Mouse (Mus musculus): ENCODE results near the gene Kctd19. TPM values are rescaled to one million over a fixed set of nuclear protein-coding genes. Genes with fewer than 3 reads are reported as not detected.

The Kctd19 gene
- polyA plus RNA-seq, 1 experiment from 2014 or later = not detected

DNA sequence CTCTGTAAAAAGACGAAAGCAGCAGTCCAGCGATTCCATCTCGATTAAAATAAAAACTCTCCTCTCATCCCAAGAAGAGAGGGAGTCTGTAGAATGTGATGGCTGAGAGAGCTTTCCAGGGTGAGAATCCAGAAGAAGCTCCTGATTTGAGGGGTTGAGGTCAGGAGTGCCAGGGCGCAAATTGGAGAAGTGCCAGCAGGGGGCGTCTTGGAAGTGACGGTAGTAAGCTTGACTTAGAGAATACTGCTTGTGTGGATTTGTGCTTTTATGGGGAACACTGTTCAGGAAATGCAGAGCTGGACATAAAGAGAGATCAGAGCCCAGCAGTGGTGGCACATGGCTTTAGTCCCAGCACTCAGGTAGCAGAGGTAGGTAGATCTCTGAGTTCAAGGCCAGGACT is 28.1 kb upstream of the Kctd19 start:
- Histone ChIP-seq H3K4me1 (peaks cover 14% of the 10 kb centered on the region; the same call in 1 of the 2 replicates), H3K9me3 (no peaks in the 10 kb centered on the region), H3K36me3 (no peaks in the 10 kb centered on the region), H3K27me3 (ENCODE audit: insufficient read depth, poor library complexity, severe bottlenecking) (peaks cover 9% of the 10 kb centered on the region), H3K27ac (no peak overlapping the region), H3K4me3 (no peak overlapping the region)
- WGBS = 4% methylated on average over 6 of the region's 6 CpGs
- no peak for DNase-seq (ENCODE audit: low spot score)

DNA sequence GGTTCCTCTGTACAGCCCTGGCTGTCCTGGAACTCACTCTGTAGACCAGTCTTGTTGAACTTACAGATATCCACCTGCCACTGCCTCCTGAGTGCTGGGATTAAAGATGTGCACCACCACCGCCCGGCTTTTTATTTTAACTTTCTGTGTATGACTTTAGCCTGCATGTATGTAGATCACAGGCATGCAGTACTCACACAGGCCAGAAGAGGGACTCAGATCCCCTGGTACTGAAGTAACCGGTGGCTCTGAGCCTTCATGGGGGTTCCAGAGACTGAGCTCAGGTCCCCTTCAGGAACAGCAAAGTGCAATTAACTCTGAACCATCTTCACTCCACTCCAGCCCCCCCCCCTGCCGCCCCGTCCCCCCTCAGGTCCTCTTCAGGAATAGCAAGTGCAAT is 25.6 kb upstream of the Kctd19 start:
- no peak for DNase-seq (ENCODE audit: low spot score)
- peaks cover 4% of the 10 kb centered on the region; the same call in 1 of the 2 replicates for H3K4me1 ChIP-seq
- WGBS = 42% methylated on average over 5 of the region's 5 CpGs
- no peaks in the 10 kb centered on the region for H3K9me3 ChIP-seq
- H3K27ac ChIP-seq = no peak overlapping the region
- H3K27me3 ChIP-seq (ENCODE audit: insufficient read depth, poor library complexity, severe bottlenecking) = peaks cover 9% of the 10 kb centered on the region
- H3K4me3 ChIP-seq = no peak overlapping the region
- H3K36me3 ChIP-seq = no peaks in the 10 kb centered on the region

DNA sequence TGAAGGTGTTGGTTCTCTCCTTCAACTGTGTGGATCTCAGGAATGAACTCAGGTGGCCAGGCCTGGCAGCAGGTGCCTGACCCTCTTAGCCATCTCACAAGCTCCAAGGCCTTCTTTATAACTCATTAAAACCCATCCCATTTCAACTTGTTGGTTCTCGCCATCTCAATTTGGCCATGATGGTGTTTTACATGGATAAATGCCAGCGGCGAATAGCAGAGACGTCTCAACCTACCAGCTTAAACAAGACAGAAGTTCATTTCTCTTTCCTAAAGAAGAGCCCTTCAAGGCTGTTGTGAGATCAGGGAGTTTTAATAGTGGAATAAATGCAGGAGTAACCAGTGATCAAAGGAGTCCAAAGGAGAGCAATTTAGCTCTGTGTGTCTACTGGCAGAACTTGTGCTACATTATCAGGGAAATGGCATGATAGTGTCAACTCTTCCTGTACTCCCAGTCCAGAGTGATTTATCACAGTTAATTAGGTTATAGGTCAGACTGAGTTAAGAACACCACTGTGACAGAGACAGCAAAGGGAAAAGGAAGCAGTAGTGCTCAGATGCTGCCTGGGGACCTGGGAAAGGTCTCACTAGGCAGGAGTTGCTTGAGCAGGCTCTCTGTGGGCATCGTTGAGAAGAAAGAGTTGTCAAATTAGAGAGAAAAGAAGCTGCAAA is 23.9 kb upstream of the Kctd19 start:
- peaks cover 4% of the 10 kb centered on the region; the same call in 1 of the 2 replicates for H3K27me3 ChIP-seq (ENCODE audit: insufficient read depth, poor library complexity, severe bottlenecking)
- DNase-seq (ENCODE audit: low spot score) = no peak
- no peaks in the 10 kb centered on the region for H3K9me3 ChIP-seq
- H3K27ac ChIP-seq = no peak overlapping the region
- 78% methylated on average over 5 of the region's 5 CpGs for WGBS
- H3K4me3 ChIP-seq = no peak overlapping the region
- peaks cover 4% of the 10 kb centered on the region; the same call in 1 of the 2 replicates for H3K4me1 ChIP-seq
- no peaks in the 10 kb centered on the region for H3K36me3 ChIP-seq

DNA sequence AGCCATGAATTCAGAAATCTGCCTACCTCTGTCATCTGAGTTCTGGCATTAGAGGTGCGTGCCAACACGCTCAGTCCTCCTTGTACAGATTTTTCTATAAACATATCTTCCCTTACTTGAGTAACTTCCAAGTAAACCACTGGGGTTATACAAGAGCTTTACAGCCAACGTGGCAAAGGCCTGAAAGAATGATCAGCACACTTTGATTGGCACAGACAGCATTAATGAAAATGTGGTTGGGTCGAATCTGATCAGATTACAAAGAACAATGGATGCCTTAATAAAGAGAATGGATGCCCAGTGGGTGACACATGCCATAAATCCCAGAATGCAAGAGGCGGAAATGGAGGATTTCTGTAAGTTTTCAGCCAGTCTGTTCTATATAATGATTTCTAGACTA is 22.9 kb upstream of the Kctd19 start:
- Histone ChIP-seq H3K9me3 (no peaks in the 10 kb centered on the region), H3K27ac (no peak overlapping the region), H3K4me1 (peaks cover 4% of the 10 kb centered on the region; the same call in 1 of the 2 replicates), H3K27me3 (ENCODE audit: insufficient read depth, poor library complexity, severe bottlenecking) (peaks cover 3% of the 10 kb centered on the region; the same call in 1 of the 2 replicates), H3K4me3 (no peak overlapping the region), H3K36me3 (no peaks in the 10 kb centered on the region)
- 68% methylated on average over 5 of the region's 5 CpGs for WGBS
- DNase-seq (ENCODE audit: low spot score) = no peak

DNA sequence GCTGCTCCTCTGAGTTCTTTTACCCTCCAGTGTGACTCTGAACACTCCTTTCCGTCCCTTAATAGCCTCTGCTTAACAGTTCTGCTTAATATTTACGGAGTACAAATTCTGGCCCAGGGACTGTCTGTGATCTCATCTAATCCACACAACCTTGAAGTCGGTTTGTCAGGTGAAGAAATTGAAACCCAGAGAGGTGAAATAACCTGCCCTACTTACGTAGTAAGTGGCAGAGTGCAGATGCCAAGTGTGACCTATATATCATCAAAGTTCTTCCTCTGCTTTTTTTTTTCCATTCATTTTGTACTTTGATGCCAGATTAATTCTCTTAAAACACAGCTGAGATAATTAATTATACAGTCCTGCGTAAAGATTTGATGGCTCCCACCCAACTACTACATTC is 20.8 kb upstream of the Kctd19 start:
- no peaks in the 10 kb centered on the region for H3K36me3 ChIP-seq
- peaks cover 4% of the 10 kb centered on the region; the same call in 1 of the 2 replicates for H3K4me1 ChIP-seq
- H3K9me3 ChIP-seq = no peaks in the 10 kb centered on the region
- no peak overlapping the region for H3K27ac ChIP-seq
- H3K4me3 ChIP-seq = no peak overlapping the region
- peaks cover 3% of the 10 kb centered on the region; the same call in 1 of the 2 replicates for H3K27me3 ChIP-seq (ENCODE audit: insufficient read depth, poor library complexity, severe bottlenecking)
- 77% methylated on average over 5 of the region's 5 CpGs for WGBS
- no peak for DNase-seq (ENCODE audit: low spot score)

DNA sequence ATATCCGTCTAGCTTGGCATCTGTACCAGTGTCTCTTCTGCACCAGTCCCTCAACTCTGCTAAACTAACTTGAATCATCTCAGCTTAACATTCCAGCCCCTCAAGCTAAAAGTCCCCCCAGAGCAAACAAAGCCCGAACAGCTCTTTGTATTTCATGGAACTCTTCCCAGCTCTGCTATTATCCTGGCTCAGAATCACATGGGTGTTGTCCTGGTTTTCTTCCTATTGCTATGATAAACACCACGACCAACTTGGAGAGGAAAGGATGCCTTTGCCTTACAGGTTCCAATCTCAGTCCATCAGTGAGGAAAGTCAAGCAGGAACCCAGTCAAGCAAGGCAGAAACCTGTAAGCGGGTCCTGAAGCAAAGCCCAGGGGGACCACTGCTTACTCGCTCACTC is 20.2 kb upstream of the Kctd19 start:
- no peaks in the 10 kb centered on the region for H3K36me3 ChIP-seq
- no peaks in the 10 kb centered on the region for H3K9me3 ChIP-seq
- no peak overlapping the region for H3K4me3 ChIP-seq
- H3K27ac ChIP-seq = no peak overlapping the region
- H3K27me3 ChIP-seq (ENCODE audit: insufficient read depth, poor library complexity, severe bottlenecking) = peaks cover 3% of the 10 kb centered on the region; the same call in 1 of the 2 replicates
- WGBS = 54% methylated on average over 5 of the region's 5 CpGs
- H3K4me1 ChIP-seq = peaks cover 4% of the 10 kb centered on the region; the same call in 1 of the 2 replicates
- DNase-seq (ENCODE audit: low spot score) = no peak

DNA sequence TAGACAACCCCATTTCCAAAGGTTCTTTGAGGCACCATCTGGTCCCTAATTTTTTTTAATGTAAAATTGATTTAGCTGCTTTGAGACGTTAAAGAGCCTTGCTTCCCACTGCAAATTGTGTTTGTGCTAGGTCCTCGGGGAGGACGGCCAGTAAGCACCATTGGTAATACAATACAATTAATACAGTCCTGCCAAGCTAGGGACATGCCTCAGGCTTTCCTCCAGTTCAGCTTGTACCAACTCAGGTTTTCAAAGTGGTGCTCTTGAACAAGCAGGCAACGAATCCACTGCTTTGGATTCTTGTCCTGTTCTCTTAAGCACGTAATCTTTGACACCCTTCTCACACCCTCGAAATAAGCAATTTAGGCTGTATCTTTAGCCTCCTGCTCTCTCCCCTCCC is 19.7 kb upstream of the Kctd19 start:
- DNase-seq (ENCODE audit: low spot score) = no peak
- 66% methylated on average over 6 of the region's 6 CpGs for WGBS

DNA sequence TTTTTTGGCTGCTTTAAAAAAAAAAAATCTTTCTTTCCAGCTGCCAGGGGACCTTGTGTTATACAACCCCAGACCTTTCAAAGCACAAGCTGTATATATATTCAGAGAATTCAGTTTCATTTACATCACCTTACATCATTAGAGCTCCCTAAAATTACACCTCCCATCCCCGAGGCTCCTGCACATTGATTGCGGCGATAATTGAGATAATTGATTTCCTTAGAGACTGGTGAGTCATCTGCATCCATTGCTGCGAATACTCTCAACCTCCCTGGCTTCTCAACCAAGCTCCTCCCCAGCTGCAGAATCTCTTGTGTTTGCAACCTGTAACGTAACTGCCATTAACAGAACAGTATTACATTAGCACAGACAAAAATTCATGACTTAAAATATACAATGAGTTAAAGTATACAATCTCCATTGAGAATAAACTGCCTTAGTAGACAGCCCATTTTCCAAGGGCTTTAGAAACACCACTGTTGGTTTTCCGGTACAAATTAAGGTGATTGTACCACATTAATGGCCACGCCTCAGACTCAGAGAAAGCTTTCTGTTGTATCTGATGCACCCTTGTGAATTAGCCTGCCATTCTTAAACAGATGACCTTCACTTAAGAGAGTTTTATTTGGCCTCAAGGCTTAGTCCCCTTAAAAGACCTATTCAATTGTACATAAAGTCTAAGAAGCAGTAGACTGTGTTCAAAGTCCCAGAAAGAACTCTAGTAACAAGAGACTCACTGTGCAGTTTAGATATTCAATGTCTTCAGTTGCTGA is 18.6 kb upstream of the Kctd19 start:
- H3K36me3 ChIP-seq = no peaks in the 10 kb centered on the region
- peaks cover 3% of the 10 kb centered on the region; the same call in 1 of the 2 replicates for H3K27me3 ChIP-seq (ENCODE audit: insufficient read depth, poor library complexity, severe bottlenecking)
- DNase-seq (ENCODE audit: low spot score) = no peak
- 63% methylated on average over 7 of the region's 7 CpGs for WGBS
- no peaks in the 10 kb centered on the region for H3K4me1 ChIP-seq
- H3K27ac ChIP-seq = no peak overlapping the region
- no peak overlapping the region for H3K4me3 ChIP-seq
- H3K9me3 ChIP-seq = no peaks in the 10 kb centered on the region

More for the DNA sequence above, 19.7 kb upstream of the Kctd19 start:
- Histone ChIP-seq H3K4me3 (no peak overlapping the region), H3K27me3 (ENCODE audit: insufficient read depth, poor library complexity, severe bottlenecking) (peaks cover 3% of the 10 kb centered on the region; the same call in 1 of the 2 replicates), H3K36me3 (no peaks in the 10 kb centered on the region), H3K4me1 (peaks cover 4% of the 10 kb centered on the region; the same call in 1 of the 2 replicates), H3K9me3 (no peaks in the 10 kb centered on the region), H3K27ac (no peak overlapping the region)

DNA sequence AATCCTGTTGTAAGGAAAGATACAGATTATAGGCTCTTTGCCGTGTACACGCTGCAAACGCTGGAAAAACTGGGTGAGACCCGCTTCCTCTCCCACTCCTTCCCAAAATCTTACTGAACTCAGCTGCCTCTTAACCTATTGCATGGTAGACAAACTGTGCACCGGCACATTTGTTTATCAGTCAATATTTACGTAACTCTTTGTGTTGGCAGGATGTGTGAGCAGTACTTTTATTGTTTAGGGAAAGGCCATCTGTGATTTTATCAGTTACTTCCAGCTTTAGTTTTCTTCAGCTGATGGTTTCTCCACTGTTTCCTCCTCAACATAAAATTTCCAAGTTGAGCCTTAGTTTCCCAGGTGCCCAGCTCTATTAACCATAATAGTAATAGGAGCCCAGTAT is 13.6 kb upstream of the Kctd19 start:
- Histone ChIP-seq H3K4me3 (no peak overlapping the region), H3K4me1 (no peaks in the 10 kb centered on the region), H3K9me3 (no peaks in the 10 kb centered on the region), H3K27ac (no peak overlapping the region), H3K27me3 (ENCODE audit: insufficient read depth, poor library complexity, severe bottlenecking) (no peaks in the 10 kb centered on the region; the same call in 1 of the 2 replicates), H3K36me3 (no peaks in the 10 kb centered on the region)
- no peak for DNase-seq (ENCODE audit: low spot score)
- 56% methylated on average over 6 of the region's 6 CpGs for whole genome bisulfite sequencing

DNA sequence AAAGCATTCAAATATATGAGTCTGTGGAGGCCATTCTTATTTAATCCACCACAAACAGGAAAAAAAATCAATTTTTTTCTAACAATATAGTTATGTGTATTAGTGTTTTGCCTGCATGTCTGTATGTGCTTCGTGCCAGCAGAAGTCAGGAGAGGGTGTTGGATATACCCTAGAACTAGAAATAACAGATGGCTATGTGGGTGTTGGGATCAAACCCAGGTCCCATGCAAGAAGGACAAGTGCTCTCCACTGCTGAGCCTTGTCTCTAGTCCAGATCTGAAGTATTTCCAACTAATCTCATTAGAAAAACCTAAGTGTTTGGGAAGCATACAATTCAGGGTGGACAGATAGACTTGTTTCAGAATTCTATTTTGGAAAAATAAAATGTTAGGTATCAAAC is 8.7 kb upstream of the Kctd19 start:
- H3K4me1 ChIP-seq = no peaks in the 10 kb centered on the region

DNA sequence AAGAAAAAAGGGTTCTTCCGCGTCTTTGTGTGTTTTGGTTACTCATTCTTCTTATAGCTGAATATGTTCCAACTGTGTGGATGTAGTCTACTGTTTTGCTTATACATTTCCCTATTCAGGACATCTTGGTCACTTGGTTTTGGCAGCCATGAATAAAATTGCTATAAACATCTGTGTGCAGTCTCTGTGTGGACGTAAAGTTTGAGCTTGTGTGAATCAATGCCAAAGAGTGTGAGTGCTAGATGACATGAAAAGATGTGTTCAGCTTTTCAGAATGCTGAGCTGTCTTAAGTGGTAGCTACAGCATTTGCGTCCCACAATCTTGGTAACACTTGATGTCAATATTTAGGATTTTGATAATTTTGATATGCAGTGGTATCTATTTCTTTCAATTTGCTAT is 6.5 kb upstream of the Kctd19 start:
- Histone ChIP-seq H3K27ac (no peak overlapping the region), H3K9me3 (no peaks in the 10 kb centered on the region), H3K36me3 (no peaks in the 10 kb centered on the region), H3K4me1 (no peaks in the 10 kb centered on the region), H3K27me3 (ENCODE audit: insufficient read depth, poor library complexity, severe bottlenecking) (peaks cover 7% of the 10 kb centered on the region; the same call in 1 of the 2 replicates), H3K4me3 (no peak overlapping the region)
- no peak for DNase-seq (ENCODE audit: low spot score)
- 86% methylated on average over 4 of the region's 4 CpGs for WGBS

More for the DNA sequence above, 8.7 kb upstream of the Kctd19 start:
- 68% methylated on average over 1 of the region's 1 CpGs for WGBS
- Histone ChIP-seq H3K27me3 (ENCODE audit: insufficient read depth, poor library complexity, severe bottlenecking) (no peaks in the 10 kb centered on the region; the same call in 1 of the 2 replicates), H3K36me3 (no peaks in the 10 kb centered on the region), H3K27ac (no peak overlapping the region), H3K9me3 (no peaks in the 10 kb centered on the region), H3K4me3 (no peak overlapping the region)
- DNase-seq (ENCODE audit: low spot score) = no peak

DNA sequence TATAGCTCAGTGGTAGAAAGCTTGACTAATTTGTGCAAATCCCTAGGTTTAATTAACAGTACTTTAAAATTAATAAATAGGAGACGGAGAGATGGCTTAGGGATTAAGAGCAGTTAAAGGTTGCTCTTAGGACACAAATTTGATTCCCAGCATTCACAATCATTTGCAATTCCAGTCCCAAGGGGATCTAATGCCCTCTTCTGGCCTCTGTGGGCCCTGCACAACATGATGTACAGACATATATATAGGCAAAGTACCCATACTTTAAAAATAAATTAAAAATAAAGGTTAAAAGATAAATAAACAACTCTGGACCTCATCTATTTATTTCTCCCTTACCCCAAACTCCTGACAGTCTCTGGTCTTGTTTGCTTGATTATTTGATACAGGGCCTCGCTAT is 5.7 kb upstream of the Kctd19 start:
- no peaks in the 10 kb centered on the region for H3K4me1 ChIP-seq
- 66% methylated on average over 2 of the region's 2 CpGs for WGBS
- H3K36me3 ChIP-seq = no peaks in the 10 kb centered on the region
- DNase-seq (ENCODE audit: low spot score) = no peak
- no peak overlapping the region for H3K27ac ChIP-seq
- no peaks in the 10 kb centered on the region for H3K9me3 ChIP-seq
- peaks cover 15% of the 10 kb centered on the region for H3K27me3 ChIP-seq (ENCODE audit: insufficient read depth, poor library complexity, severe bottlenecking)
- no peak overlapping the region for H3K4me3 ChIP-seq

DNA sequence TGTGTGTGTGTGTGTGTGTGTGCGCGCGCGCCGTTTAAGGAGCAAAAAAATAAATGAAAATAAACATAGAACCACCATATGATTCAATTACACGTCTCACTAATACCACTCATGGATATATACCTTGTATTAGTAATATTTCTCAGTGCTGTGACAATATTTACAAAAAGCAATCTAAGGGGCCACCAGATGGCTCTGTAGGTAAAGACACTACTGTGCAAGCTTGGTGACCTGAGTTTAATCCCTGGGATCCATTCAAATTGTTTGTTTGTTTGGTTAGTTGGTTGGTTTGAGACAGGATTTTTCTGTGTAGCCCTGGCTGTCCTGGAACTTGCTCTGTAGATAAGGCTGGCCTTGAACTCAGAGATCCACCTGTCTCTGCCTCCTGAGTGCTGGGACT is 3.4 kb downstream of the Kctd19 start:
- H3K27ac ChIP-seq = no peak overlapping the region
- peaks cover 27% of the 10 kb centered on the region for H3K27me3 ChIP-seq (ENCODE audit: insufficient read depth, poor library complexity, severe bottlenecking)
- H3K4me1 ChIP-seq = peaks cover 7% of the 10 kb centered on the region
- no peaks in the 10 kb centered on the region for H3K9me3 ChIP-seq
- DNase-seq (ENCODE audit: low spot score) = no peak
- WGBS = 91% methylated on average over 6 of the region's 6 CpGs
- H3K4me3 ChIP-seq = no peak overlapping the region
- H3K36me3 ChIP-seq = no peaks in the 10 kb centered on the region

Measured in heart, embryonic 10.5 days (tissue).